Mouse (Mus musculus) ES-E14 (cell line): Measurements from ENCODE around the gene Alg14.

Experiments used
- HCFC1 ChIP-seq: IDR thresholded peaks from 2 replicates; pipeline ENCODE4 v1.6.1; 2012; ENCODE audit warnings: low read length, inconsistent platforms, borderline replicate concordance; ENCODE audit not compliant: insufficient read depth
- MAFK ChIP-seq: IDR thresholded peaks from 2 replicates; pipeline ENCODE4 v1.6.1; 2014; ENCODE audit warnings: mild to moderate bottlenecking, low read depth, low read length, inconsistent platforms; ENCODE audit not compliant: insufficient read depth
- ZC3H11A ChIP-seq: IDR thresholded peaks from 2 replicates; pipeline ENCODE4 v1.6.1; 2012; ENCODE audit warnings: low read depth, mild to moderate bottlenecking, inconsistent platforms, low read length, borderline replicate concordance
- ZNF384 ChIP-seq: IDR thresholded peaks from 2 replicates; pipeline ENCODE4 v1.6.1; 2012; ENCODE audit warnings: low read depth, low read length, inconsistent platforms

GRCm38 (mm10) chr3:121356111-121356510, 64.5 kb downstream of the Alg14 start:
- TF ChIP-seq ZC3H11A = no peak
- TF ChIP-seq HCFC1 = no peak
- no peak for TF ChIP-seq ZNF384
- TF ChIP-seq MAFK = no peak
